Mouse (Mus musculus): ENCODE measurements around the gene Cilp2. TPM values are rescaled to one million over a fixed set of nuclear protein-coding genes. Genes with fewer than 3 reads are reported as not detected.

The Cilp2 gene
- polyA plus RNA-seq (2014; fragmentation: Nextera tagmentation; extraction: Ambion mirVana), result 0.42 and 0.64 TPM in 2 replicates

GRCm38 (mm10) chr8:69887289-69888243 lies at the start of gene Cilp2:
Gene Cilp2 (minus strand): TSS chr8:69887687.
- Histone ChIP-seq H3K27me3 (ENCODE audit: control insufficient read depth, insufficient read depth, low read length) (peaks cover 72% of the 10 kb centered on the region), H3K4me2 (replicated peaks; ENCODE audit: low read depth, low read length) (peak within 1 kb of the TSS; percentile 34), H3K27ac (ENCODE audit: low read length) (no peak within 1 kb of the TSS), H3K36me3 (ENCODE audit: control insufficient read depth, insufficient read depth, low read length) (no peaks in the 10 kb centered on the region; the same call in 1 of the 2 replicates), H3K4me3 (ENCODE audit: low read depth, low read length) (peak within 1 kb of the TSS; percentile 17), H3K9me3 (ENCODE audit: control insufficient read depth, low read depth, low read length) (no peaks in the 10 kb centered on the region), H3K9ac (replicated peaks; ENCODE audit: low read depth, low read length) (no peak within 1 kb of the TSS), H3K4me1 (ENCODE audit: control insufficient read depth, insufficient read depth, low read length) (peaks cover 15% of the 10 kb centered on the region)
- ATAC-seq (ENCODE audit: insufficient number of reproducible peaks, insufficient read depth, low FRiP score, low read depth), result 0 out of 2 replicates have a peak, but pooled peaks have one; percentile 5
- 2% methylated on average over 58 of the region's 60 CpGs for WGBS

- H3K4me1 ChIP-seq (ENCODE audit: control insufficient read depth, insufficient read depth, low read length), result peaks cover 10% of the 10 kb centered on the region; the same call in 1 of the 2 replicates
- peak; percentile 83; the same call in 1 of the 2 replicates for ATAC-seq (ENCODE audit: insufficient number of reproducible peaks, insufficient read depth, low FRiP score, low read depth)
- H3K27me3 ChIP-seq (ENCODE audit: control insufficient read depth, insufficient read depth, low read length), result no peaks in the 10 kb centered on the region
- no peak overlapping the region for H3K9ac ChIP-seq (replicated peaks; ENCODE audit: low read depth, low read length)
- 57% methylated on average over 7 of the region's 7 CpGs for WGBS
- H3K4me2 ChIP-seq (replicated peaks; ENCODE audit: low read depth, low read length), result no peak overlapping the region
- H3K9me3 ChIP-seq (ENCODE audit: control insufficient read depth, low read depth, low read length), result no peaks in the 10 kb centered on the region
- H3K4me3 ChIP-seq (ENCODE audit: low read depth, low read length), result no peak overlapping the region
- H3K27ac ChIP-seq (ENCODE audit: low read length), result no peak overlapping the region
- peaks cover 15% of the 10 kb centered on the region for H3K36me3 ChIP-seq (ENCODE audit: control insufficient read depth, insufficient read depth, low read length)
Observed at GRCm38 (mm10) chr8:69936050-69936794, 48.7 kb upstream of the Cilp2 start.

- WGBS, result 78% methylated on average over 3 of the region's 3 CpGs
- Histone ChIP-seq H3K4me2 (replicated peaks; ENCODE audit: low read depth, low read length) (no peak overlapping the region), H3K27me3 (ENCODE audit: control insufficient read depth, insufficient read depth, low read length) (no peaks in the 10 kb centered on the region), H3K4me1 (ENCODE audit: control insufficient read depth, insufficient read depth, low read length) (peaks cover 10% of the 10 kb centered on the region; the same call in 1 of the 2 replicates), H3K36me3 (ENCODE audit: control insufficient read depth, insufficient read depth, low read length) (peaks cover 15% of the 10 kb centered on the region), H3K9ac (replicated peaks; ENCODE audit: low read depth, low read length) (no peak overlapping the region), H3K4me3 (ENCODE audit: low read depth, low read length) (no peak overlapping the region), H3K27ac (ENCODE audit: low read length) (no peak overlapping the region), H3K9me3 (ENCODE audit: control insufficient read depth, low read depth, low read length) (no peaks in the 10 kb centered on the region)
- ATAC-seq (ENCODE audit: insufficient number of reproducible peaks, insufficient read depth, low FRiP score, low read depth), result no peak
Observed at GRCm38 (mm10) chr8:69935431-69935830, 47.9 kb upstream of the Cilp2 start.

- H3K4me1 ChIP-seq (ENCODE audit: control insufficient read depth, insufficient read depth, low read length), result peaks cover 10% of the 10 kb centered on the region; the same call in 1 of the 2 replicates
- H3K36me3 ChIP-seq (ENCODE audit: control insufficient read depth, insufficient read depth, low read length), result peaks cover 15% of the 10 kb centered on the region
- H3K27ac ChIP-seq (ENCODE audit: low read length), result no peak overlapping the region
- ATAC-seq (ENCODE audit: insufficient number of reproducible peaks, insufficient read depth, low FRiP score, low read depth), result no peak
- H3K4me3 ChIP-seq (ENCODE audit: low read depth, low read length), result no peak overlapping the region
- no peaks in the 10 kb centered on the region for H3K27me3 ChIP-seq (ENCODE audit: control insufficient read depth, insufficient read depth, low read length)
- H3K9me3 ChIP-seq (ENCODE audit: control insufficient read depth, low read depth, low read length), result no peaks in the 10 kb centered on the region
- no peak overlapping the region for H3K9ac ChIP-seq (replicated peaks; ENCODE audit: low read depth, low read length)
- H3K4me2 ChIP-seq (replicated peaks; ENCODE audit: low read depth, low read length), result no peak overlapping the region
- WGBS, result 87% methylated on average over 5 of the region's 5 CpGs
Observed at GRCm38 (mm10) chr8:69934582-69934981, 47.1 kb upstream of the Cilp2 start.

GRCm38 (mm10) chr8:69933811-69934210 lies 46.3 kb upstream of the Cilp2 start:
- WGBS, result 81% methylated on average over 2 of the region's 2 CpGs
- H3K27ac ChIP-seq (ENCODE audit: low read length), result no peak overlapping the region
- H3K4me2 ChIP-seq (replicated peaks; ENCODE audit: low read depth, low read length), result no peak overlapping the region
- no peak overlapping the region for H3K4me3 ChIP-seq (ENCODE audit: low read depth, low read length)
- H3K27me3 ChIP-seq (ENCODE audit: control insufficient read depth, insufficient read depth, low read length), result no peaks in the 10 kb centered on the region
- H3K4me1 ChIP-seq (ENCODE audit: control insufficient read depth, insufficient read depth, low read length), result peaks cover 10% of the 10 kb centered on the region; the same call in 1 of the 2 replicates
- H3K36me3 ChIP-seq (ENCODE audit: control insufficient read depth, insufficient read depth, low read length), result peaks cover 15% of the 10 kb centered on the region
- no peak for ATAC-seq (ENCODE audit: insufficient number of reproducible peaks, insufficient read depth, low FRiP score, low read depth)
- no peak overlapping the region for H3K9ac ChIP-seq (replicated peaks; ENCODE audit: low read depth, low read length)
- no peaks in the 10 kb centered on the region for H3K9me3 ChIP-seq (ENCODE audit: control insufficient read depth, low read depth, low read length)

GRCm38 (mm10) chr8:69926901-69927300 lies 39.4 kb upstream of the Cilp2 start:
- no peak overlapping the region for H3K27ac ChIP-seq (ENCODE audit: low read length)
- H3K9ac ChIP-seq (replicated peaks; ENCODE audit: low read depth, low read length), result no peak overlapping the region
- H3K4me1 ChIP-seq (ENCODE audit: control insufficient read depth, insufficient read depth, low read length), result no peaks in the 10 kb centered on the region
- H3K36me3 ChIP-seq (ENCODE audit: control insufficient read depth, insufficient read depth, low read length), result peaks cover 9% of the 10 kb centered on the region
- H3K27me3 ChIP-seq (ENCODE audit: control insufficient read depth, insufficient read depth, low read length), result no peaks in the 10 kb centered on the region
- no peak overlapping the region for H3K4me2 ChIP-seq (replicated peaks; ENCODE audit: low read depth, low read length)
- no peaks in the 10 kb centered on the region for H3K9me3 ChIP-seq (ENCODE audit: control insufficient read depth, low read depth, low read length)
- no peak overlapping the region for H3K4me3 ChIP-seq (ENCODE audit: low read depth, low read length)
- no peak for ATAC-seq (ENCODE audit: insufficient number of reproducible peaks, insufficient read depth, low FRiP score, low read depth)

GRCm38 (mm10) chr8:69923986-69924385 lies 36.5 kb upstream of the Cilp2 start:
- Histone ChIP-seq H3K36me3 (ENCODE audit: control insufficient read depth, insufficient read depth, low read length) (peaks cover 9% of the 10 kb centered on the region), H3K4me3 (ENCODE audit: low read depth, low read length) (no peak overlapping the region)

GRCm38 (mm10) chr8:69921141-69921540 lies 33.7 kb upstream of the Cilp2 start:
- H3K4me1 ChIP-seq (ENCODE audit: control insufficient read depth, insufficient read depth, low read length), result 0 out of 2 replicates have a peak, but pooled peaks cover 3% of the 10 kb centered on the region
- H3K36me3 ChIP-seq (ENCODE audit: control insufficient read depth, insufficient read depth, low read length), result peaks cover 11% of the 10 kb centered on the region
- ATAC-seq (ENCODE audit: insufficient number of reproducible peaks, insufficient read depth, low FRiP score, low read depth), result no peak
- H3K27me3 ChIP-seq (ENCODE audit: control insufficient read depth, insufficient read depth, low read length), result no peaks in the 10 kb centered on the region
- no peak overlapping the region for H3K4me2 ChIP-seq (replicated peaks; ENCODE audit: low read depth, low read length)
- no peak overlapping the region for H3K4me3 ChIP-seq (ENCODE audit: low read depth, low read length)
- H3K27ac ChIP-seq (ENCODE audit: low read length), result no peak overlapping the region
- 89% methylated on average over 2 of the region's 2 CpGs for whole genome bisulfite sequencing
- H3K9ac ChIP-seq (replicated peaks; ENCODE audit: low read depth, low read length), result no peak overlapping the region
- no peaks in the 10 kb centered on the region for H3K9me3 ChIP-seq (ENCODE audit: control insufficient read depth, low read depth, low read length)

More at GRCm38 (mm10) chr8:69923986-69924385, 36.5 kb upstream of the Cilp2 start:
- Histone ChIP-seq H3K4me1 (ENCODE audit: control insufficient read depth, insufficient read depth, low read length) (0 out of 2 replicates have a peak, but pooled peaks cover 3% of the 10 kb centered on the region), H3K9ac (replicated peaks; ENCODE audit: low read depth, low read length) (no peak overlapping the region), H3K27me3 (ENCODE audit: control insufficient read depth, insufficient read depth, low read length) (no peaks in the 10 kb centered on the region), H3K27ac (ENCODE audit: low read length) (no peak overlapping the region), H3K4me2 (replicated peaks; ENCODE audit: low read depth, low read length) (no peak overlapping the region), H3K9me3 (ENCODE audit: control insufficient read depth, low read depth, low read length) (no peaks in the 10 kb centered on the region)
- ATAC-seq (ENCODE audit: insufficient number of reproducible peaks, insufficient read depth, low FRiP score, low read depth), result no peak
- 66% methylated on average over 1 of the region's 1 CpGs for WGBS

Data from stomach, embryonic 14.5 days (tissue).